Mouse (Mus musculus) megakaryocyte, embryonic 14.5 days (primary cell): ENCODE results near the gene Car2.

ENCODE experiments used
- FLI1 ChIP-seq: IDR thresholded peaks from 2 replicates; pipeline ENCODE4 v1.6.1; 2012; ENCODE audit warnings: low read length, inconsistent platforms, mixed read lengths
- GATA1 ChIP-seq: IDR thresholded peaks from 3 replicates; pipeline ENCODE4 v1.6.1; 2012; ENCODE audit warnings: mixed read lengths, low read length, inconsistent platforms, borderline replicate concordance

DNA sequence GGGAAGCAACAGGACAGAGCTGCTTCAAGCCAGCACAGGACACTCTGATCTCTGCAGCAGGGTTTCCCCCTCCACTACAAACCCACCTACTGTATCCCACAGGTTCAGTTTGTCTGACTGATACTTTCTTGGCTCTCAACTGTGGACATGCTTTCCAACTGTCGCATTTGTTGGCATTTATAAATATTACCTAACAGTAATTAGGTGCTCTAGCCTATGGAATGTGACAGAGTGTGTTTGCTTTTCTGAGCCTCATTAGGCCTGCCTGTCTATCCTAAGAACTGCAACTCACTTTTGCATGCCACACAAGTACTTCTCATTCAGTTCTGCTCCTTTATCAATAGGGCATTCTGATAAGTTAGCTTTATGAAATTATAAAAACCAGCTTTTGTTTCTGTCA is 31.6 kb upstream of the Car2 start:
- TF ChIP-seq GATA1 (no peak), FLI1 (no peak)
